Mouse (Mus musculus): ENCODE results near the gene Smcp.

Gene Smcp

GRCm38 (mm10) chr3:92588858-92589257 lies at the start of gene Smcp:
Smcp (minus strand) TSS chr3:92588997.
- no peak for DNase-seq

- DNase-seq: no peak
Observed at GRCm38 (mm10) chr3:92638653-92638991, 49.8 kb upstream of the Smcp start.

GRCm38 (mm10) chr3:92637745-92638652 lies 49.2 kb upstream of the Smcp start:
- no peak for DNase-seq

- no peak for DNase-seq
Observed at GRCm38 (mm10) chr3:92621560-92621959, 32.8 kb upstream of the Smcp start, which contains the start of gene Lce6a. Lce6a (minus strand) TSS chr3:92621660.

GRCm38 (mm10) chr3:92609804-92610203 lies 21.0 kb upstream of the Smcp start:
- no peak for DNase-seq

- no peak for DNase-seq
Observed at GRCm38 (mm10) chr3:92607392-92607791, 18.6 kb upstream of the Smcp start, which contains the start of gene 2210017I01Rik. 2210017I01Rik (minus strand) TSS chr3:92607492.

GRCm38 (mm10) chr3:92602169-92602568 lies 13.4 kb upstream of the Smcp start:
- no peak for DNase-seq

- no peak for DNase-seq
Observed at GRCm38 (mm10) chr3:92600456-92600855, 11.7 kb upstream of the Smcp start.

GRCm38 (mm10) chr3:92599973-92600372 lies 11.2 kb upstream of the Smcp start:
- DNase-seq: no peak

- no peak for DNase-seq
Observed at GRCm38 (mm10) chr3:92598429-92598828, 9.6 kb upstream of the Smcp start.

- no peak for DNase-seq
Observed at GRCm38 (mm10) chr3:92587190-92587589, 1.6 kb downstream of the Smcp start.

- no peak for DNase-seq
Observed at GRCm38 (mm10) chr3:92585055-92585454, 3.7 kb downstream of the Smcp start.

- no peak for DNase-seq
Observed at GRCm38 (mm10) chr3:92583164-92583826, 5.5 kb downstream of the Smcp start.

GRCm38 (mm10) chr3:92579508-92579907 lies 9.3 kb downstream of the Smcp start:
- DNase-seq: no peak

GRCm38 (mm10) chr3:92578652-92579413 lies 10.0 kb downstream of the Smcp start:
- DNase-seq: no peak

GRCm38 (mm10) chr3:92573449-92574041 lies 15.3 kb downstream of the Smcp start, which contains the start of gene Ivl:
Ivl (minus strand) TSS chr3:92573735.
- no peak for DNase-seq

GRCm38 (mm10) chr3:92572514-92573155 lies 16.2 kb downstream of the Smcp start:
- DNase-seq: no peak

GRCm38 (mm10) chr3:92568752-92569151 lies 20.0 kb downstream of the Smcp start:
- DNase-seq: no peak

GRCm38 (mm10) chr3:92565418-92565817 lies 23.4 kb downstream of the Smcp start:
- no peak for DNase-seq

GRCm38 (mm10) chr3:92534411-92534810 lies 54.4 kb downstream of the Smcp start, which contains the start of gene 2310046K23Rik:
2310046K23Rik (minus strand) TSS chr3:92534511.
- DNase-seq: no peak
